Mouse (Mus musculus): Measurements from ENCODE around the gene Nrsn1. TPM values are rescaled to one million over a fixed set of nuclear protein-coding genes. Genes with fewer than 3 reads are reported as not detected.

The Nrsn1 gene
- total RNA-seq (2023) = not detected

GRCm38 (mm10) chr13:25270402-25270801, at the start of gene Nrsn1:
Gene Nrsn1 (minus strand): TSS chr13:25270502.

Other genes starting within 250 kb of the Nrsn1 start
- gene Dcdc2a, start 214.5 kb downstream of the Nrsn1 start, total RNA-seq (2023) = not detected